Mouse (Mus musculus) heart, embryonic 14.5 days (tissue): Measurements from ENCODE around the gene Supt20. TPM values are rescaled to one million over a fixed set of nuclear protein-coding genes. Genes with fewer than 3 reads are reported as not detected.

Experiments used
- ATAC-seq: fragments of 200-750 bp; cut with Nextera tagmentation; 2 replicates; pipeline ENCODE4 v1.8.0; 2017; ENCODE audit warnings: low read depth, moderate TSS enrichment; ENCODE audit not compliant: insufficient number of reproducible peaks, insufficient read depth, low FRiP score
- H3K27ac ChIP-seq, 2 experiments: fragments of 200-500 bp in 1 of 2; fragments of 300-500 bp in 1 of 2; sonication (generic) in 1 of 2; replicated peaks in 1 of 2; 2 replicates each; pipeline ENCODE4 v1.5.1; 2012 to 2014; ENCODE audit warnings: low read depth in 2 of 2, low read length in 2 of 2, control low read depth in 1 of 2, mild to moderate bottlenecking in 1 of 2, mixed read lengths in 1 of 2; ENCODE audit not compliant: control insufficient read depth in 1 of 2, insufficient read depth in 1 of 2
- H3K27me3 ChIP-seq: fragments of 300-500 bp; sonication (generic); 2 replicates; pipeline ENCODE4 v1.6.1; 2014; ENCODE audit warnings: mild to moderate bottlenecking, low read length, control low read depth; ENCODE audit not compliant: control insufficient read depth, insufficient read depth
- H3K36me3 ChIP-seq: fragments of 300-500 bp; sonication (generic); 2 replicates; pipeline ENCODE4 v1.6.1; 2014; ENCODE audit warnings: mild to moderate bottlenecking, control low read depth, low read length, mixed read lengths; ENCODE audit not compliant: control insufficient read depth, insufficient read depth
- H3K4me1 ChIP-seq, 2 experiments: fragments of 200-500 bp in 1 of 2; fragments of 300-500 bp in 1 of 2; sonication (generic) in 1 of 2; 2 replicates each; pipeline ENCODE4 v1.6.1; 2012 to 2014; ENCODE audit warnings: low read length in 2 of 2, control low read depth in 1 of 2, mixed read lengths in 1 of 2; ENCODE audit not compliant: control insufficient read depth in 2 of 2, insufficient read depth in 2 of 2
- H3K4me2 ChIP-seq: fragments of 300-500 bp; sonication (generic); 2 replicates; pipeline ENCODE4 v1.6.1; 2014; ENCODE audit warnings: mild to moderate bottlenecking, low read length
- H3K4me3 ChIP-seq, 2 experiments: fragments of 200-500 bp in 1 of 2; fragments of 300-500 bp in 1 of 2; sonication (generic) in 1 of 2; 2 replicates each; pipeline ENCODE4 v1.5.1; 2012 to 2014; ENCODE audit warnings: low read length in 2 of 2, mild to moderate bottlenecking in 2 of 2, control low read depth in 1 of 2, low read depth in 1 of 2, moderate library complexity in 1 of 2; ENCODE audit not compliant: control insufficient read depth in 1 of 2, insufficient read depth in 1 of 2
- H3K9ac ChIP-seq: fragments of 300-500 bp; sonication (generic); 2 replicates; pipeline ENCODE4 v1.6.1; 2014; ENCODE audit warnings: mild to moderate bottlenecking, low read length
- H3K9me3 ChIP-seq: fragments of 300-500 bp; sonication (generic); 2 replicates; pipeline ENCODE4 v1.6.1; 2016; ENCODE audit warnings: low read length, control low read depth; ENCODE audit not compliant: control insufficient read depth
- WGBS: fragments of 180-500 bp; shearing (Covaris S2); extraction: QIAGEN DNeasy Blood & Tissue Kit; methylation state at CpG from one replicate; pipeline ENCODE4 v1.1.7; 2014; 5-methylcytosine and 5-hydroxymethylcytosine counted together
- polyA plus RNA-seq: library from polyadenylated mRNA; unstranded; fragments of >200 nt; fragmentation: Nextera tagmentation; extraction: Ambion mirVana; gene quantifications from 2 replicates; pipeline ENCODE4 v1.2.1, GENCODE M21; 2014

Supt20 gene
- 67.0 and 67.6 TPM in 2 replicates for polyA plus RNA-seq

DNA sequence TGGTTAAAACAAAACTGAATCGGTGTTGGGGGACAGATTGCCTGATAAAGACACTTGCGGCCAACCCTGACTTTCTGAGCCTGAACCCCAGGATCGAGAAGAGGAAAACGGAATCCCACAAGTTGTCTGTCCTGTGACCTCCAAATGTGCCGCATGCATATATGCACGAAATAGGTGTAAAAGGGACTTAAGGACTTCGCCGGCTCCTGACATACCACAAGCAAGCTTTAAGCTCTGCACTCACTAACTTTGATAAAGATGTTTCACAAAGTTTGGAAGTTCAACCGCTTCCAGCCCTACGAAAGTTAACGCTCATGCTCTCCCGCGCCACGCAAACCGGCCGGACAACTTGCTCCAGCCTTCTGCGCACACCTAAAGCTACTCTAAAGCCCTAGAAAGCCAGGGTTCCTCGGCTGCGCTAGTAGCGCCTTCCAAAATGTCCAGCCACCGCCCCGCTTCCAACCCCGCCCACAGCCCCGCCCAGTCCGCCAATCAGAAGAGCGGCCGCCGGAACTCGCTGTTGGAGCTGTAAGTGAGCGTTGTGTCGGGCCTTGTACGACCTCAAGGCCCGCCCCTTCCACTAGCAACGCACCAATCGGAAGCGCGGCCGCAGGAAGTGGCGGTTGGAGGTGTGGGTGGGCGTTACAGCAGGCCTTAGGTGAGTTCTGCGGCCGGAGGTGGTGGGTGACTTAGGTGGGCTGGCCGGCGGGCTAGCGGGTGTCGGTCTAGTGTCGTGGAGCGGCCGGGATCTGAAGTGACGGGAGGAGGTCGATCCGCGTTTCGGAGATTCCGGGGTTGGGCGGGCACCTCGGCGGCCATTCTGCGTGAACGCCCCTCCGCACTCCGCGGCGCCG is at the start of gene Supt20:
TSS of gene Supt20 (plus strand) at position 606 of the 854 bp plus-strand sequence.
- Histone ChIP-seq H3K4me1 (no peaks in the 10 kb centered on the region; a peak in 1 of 4 replicates), H3K9me3 (no peaks in the 10 kb centered on the region), H3K36me3 (peaks cover 26% of the 10 kb centered on the region), H3K27me3 (no peaks in the 10 kb centered on the region), H3K9ac (peak within 1 kb of the TSS; percentile 89), H3K27ac (peak within 1 kb of the TSS; percentile 93 to 95), H3K4me3 (peak within 1 kb of the TSS; percentile 83 to 86), H3K4me2 (peak within 1 kb of the TSS; percentile 93)
- 2% methylated on average over 65 of the region's 65 CpGs for WGBS
- ATAC-seq: peak; percentile 98

- Histone ChIP-seq H3K4me3 (no peak overlapping the region), H3K9me3 (no peaks in the 10 kb centered on the region), H3K36me3 (no peaks in the 10 kb centered on the region), H3K27ac (no peak overlapping the region), H3K27me3 (no peaks in the 10 kb centered on the region), H3K9ac (no peak overlapping the region), H3K4me1 (no peaks in the 10 kb centered on the region), H3K4me2 (no peak overlapping the region)
- no peak for ATAC-seq
- 84% methylated on average over 1 of the region's 1 CpGs for WGBS
Observed at GRCm38 (mm10) chr3:54642851-54643250, 49.8 kb upstream of the Supt20 start.

GRCm38 (mm10) chr3:54647583-54647982 is 45.0 kb upstream of the Supt20 start:
- ATAC-seq: no peak
- Histone ChIP-seq H3K4me3 (no peak overlapping the region), H3K4me2 (no peak overlapping the region), H3K9me3 (no peaks in the 10 kb centered on the region), H3K9ac (no peak overlapping the region), H3K27ac (peak overlapping the region in 1 of 2 experiments; percentile 44; a peak in 1 of 4 replicates), H3K36me3 (no peaks in the 10 kb centered on the region), H3K27me3 (no peaks in the 10 kb centered on the region), H3K4me1 (no peaks in the 10 kb centered on the region)
- 55% methylated on average over 2 of the region's 2 CpGs for WGBS

- no peaks in the 10 kb centered on the region for H3K36me3 ChIP-seq
- H3K27me3 ChIP-seq: no peaks in the 10 kb centered on the region
- H3K4me2 ChIP-seq: no peak overlapping the region
- no peak overlapping the region for H3K27ac ChIP-seq
- H3K9me3 ChIP-seq: no peaks in the 10 kb centered on the region
- H3K4me3 ChIP-seq: no peak overlapping the region
- H3K4me1 ChIP-seq: no peaks in the 10 kb centered on the region
- no peak overlapping the region for H3K9ac ChIP-seq
- no peak for ATAC-seq
- 63% methylated on average over 4 of the region's 4 CpGs for WGBS
Observed at GRCm38 (mm10) chr3:54651576-54651975, 41.0 kb upstream of the Supt20 start.

DNA sequence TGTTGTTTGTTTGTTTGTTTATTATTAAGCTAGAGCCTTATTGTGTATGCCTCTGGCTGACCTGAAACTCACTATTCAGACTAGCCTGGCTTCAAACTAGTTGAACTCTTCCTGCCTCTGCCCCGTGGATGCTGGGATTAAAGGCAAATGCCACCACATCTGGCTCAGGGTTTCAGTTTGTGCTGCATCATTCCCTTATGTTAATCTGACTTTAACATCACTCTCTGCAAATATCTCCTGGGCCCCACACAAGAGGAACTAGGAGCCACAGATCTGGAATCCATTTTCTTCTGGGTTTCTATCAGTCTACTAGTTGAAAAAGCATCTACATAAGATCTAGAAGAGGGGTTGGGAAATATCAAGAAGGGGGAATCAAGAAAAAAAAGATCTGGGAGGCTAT is 38.4 kb upstream of the Supt20 start:
- no peak overlapping the region for H3K4me3 ChIP-seq
- no peaks in the 10 kb centered on the region for H3K9me3 ChIP-seq
- ATAC-seq: no peak
- 72% methylated on average over 1 of the region's 1 CpGs for WGBS
- H3K36me3 ChIP-seq: no peaks in the 10 kb centered on the region
- H3K27ac ChIP-seq: no peak overlapping the region
- no peaks in the 10 kb centered on the region; a peak in 1 of 4 replicates for H3K4me1 ChIP-seq
- H3K9ac ChIP-seq: no peak overlapping the region
- H3K27me3 ChIP-seq: no peaks in the 10 kb centered on the region
- no peak overlapping the region for H3K4me2 ChIP-seq

DNA sequence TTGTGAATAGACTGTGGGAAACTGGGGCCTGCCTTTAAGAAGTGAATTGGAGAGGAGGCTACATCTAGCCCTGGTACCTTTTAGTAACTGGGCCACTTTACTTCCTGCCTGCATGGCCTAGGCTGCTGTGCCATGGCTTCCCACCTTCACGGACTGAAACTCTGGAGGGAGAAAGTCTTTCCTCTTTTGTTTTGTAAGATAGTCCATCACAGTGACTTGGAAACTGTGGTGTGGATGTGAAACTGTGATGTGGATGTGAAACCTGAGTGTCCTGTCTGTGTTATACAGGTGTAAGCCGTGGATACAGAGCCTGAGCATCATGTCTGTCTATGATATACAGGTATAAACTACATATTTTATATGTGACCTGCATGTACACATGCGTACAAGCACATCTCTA is 35.5 kb upstream of the Supt20 start:
- Histone ChIP-seq H3K4me3 (no peak overlapping the region), H3K27me3 (no peaks in the 10 kb centered on the region), H3K27ac (no peak overlapping the region), H3K36me3 (no peaks in the 10 kb centered on the region), H3K9me3 (no peaks in the 10 kb centered on the region), H3K4me1 (no peaks in the 10 kb centered on the region; a peak in 1 of 4 replicates), H3K9ac (no peak overlapping the region), H3K4me2 (no peak overlapping the region)
- no peak for ATAC-seq
- 72% methylated on average over 3 of the region's 3 CpGs for WGBS

- Histone ChIP-seq H3K36me3 (no peaks in the 10 kb centered on the region), H3K9ac (no peak overlapping the region), H3K27ac (peak overlapping the region in 1 of 2 experiments; percentile 16; a peak in 2 of 4 replicates), H3K4me2 (no peak overlapping the region), H3K4me3 (no peak overlapping the region), H3K27me3 (no peaks in the 10 kb centered on the region), H3K4me1 (no peaks in the 10 kb centered on the region; a peak in 1 of 4 replicates), H3K9me3 (no peaks in the 10 kb centered on the region)
- ATAC-seq: peak; percentile 26; the same call in 1 of the 2 replicates
- WGBS: 68% methylated on average over 6 of the region's 6 CpGs
Observed at GRCm38 (mm10) chr3:54657888-54658626, 34.5 kb upstream of the Supt20 start.
